Mouse (Mus musculus) liver, adult (tissue): ENCODE measurements around the gene Mtcp1.
A peak's percentile ranks its signal among the peaks of the same experiment; 100 is the strongest.

ENCODE experiments used
- GATA4 ChIP-seq: IDR thresholded peaks from 2 replicates; pipeline ENCODE4 v1.6.1; 2014; ENCODE audit warnings: mild to moderate bottlenecking, low read length; ENCODE audit not compliant: insufficient replicate concordance

Mtcp1 gene

GRCm38 (mm10) chrX:75415936-75416785 lies at the start of gene Mtcp1, which contains the start of the genes Cmc4 and Brcc3:
Gene Mtcp1 (minus strand): TSS chrX:75416588.
Gene Cmc4 (minus strand): TSS chrX:75416584.
Gene Brcc3 (plus strand): TSS chrX:75416628.
- no peak for TF ChIP-seq GATA4

- no peak for TF ChIP-seq GATA4
Measured at GRCm38 (mm10) chrX:75454597-75454996, 38.2 kb upstream of the Mtcp1 start.

- TF ChIP-seq GATA4 = no peak
Measured at GRCm38 (mm10) chrX:75409711-75410110, 6.7 kb downstream of the Mtcp1 start.

- TF ChIP-seq GATA4 = no peak
Measured at GRCm38 (mm10) chrX:75403350-75403749, 13.0 kb downstream of the Mtcp1 start.

GRCm38 (mm10) chrX:75402668-75403067 lies 13.7 kb downstream of the Mtcp1 start:
- peak; percentile 97 for TF ChIP-seq GATA4

- no peak for TF ChIP-seq GATA4
Measured at GRCm38 (mm10) chrX:75399471-75399870, 16.9 kb downstream of the Mtcp1 start.

GRCm38 (mm10) chrX:75382195-75382771 lies 34.1 kb downstream of the Mtcp1 start, which contains the start of the genes Fundc2 and F8:
Gene Fundc2 (plus strand): TSS chrX:75382399.
Gene F8 (minus strand): TSS chrX:75382615.
- TF ChIP-seq GATA4 = no peak; the same call in 1 of the 2 replicates

- no peak for TF ChIP-seq GATA4
Measured at GRCm38 (mm10) chrX:75381699-75382098, 34.7 kb downstream of the Mtcp1 start.

GRCm38 (mm10) chrX:75381176-75381575 lies 35.2 kb downstream of the Mtcp1 start:
- no peak for TF ChIP-seq GATA4

GRCm38 (mm10) chrX:75376815-75377214 lies 39.6 kb downstream of the Mtcp1 start:
- TF ChIP-seq GATA4 = no peak

- peak; percentile 85 for TF ChIP-seq GATA4
Measured at GRCm38 (mm10) chrX:75372666-75373425, 43.5 kb downstream of the Mtcp1 start.

- no peak for TF ChIP-seq GATA4
Measured at GRCm38 (mm10) chrX:75370197-75370596, 46.2 kb downstream of the Mtcp1 start.
